Mouse (Mus musculus): ENCODE measurements around the gene 1700029I15Rik.

- TF ChIP-seq CTCF (conservative IDR thresholded peaks at IDR 0.05; ENCODE audit: insufficient read depth, insufficient read length, low read depth, low read length) (no peak), POLR2A (IDR thresholded peaks at IDR 0.05; ENCODE audit: low read depth, low read length) (no peak)
These were observed 15.1 kb downstream of the 1700029I15Rik start for GRCm38 (mm10) chr2:92397436-92397835.

All from kidney, adult 2 months (tissue).